Mouse (Mus musculus) frontal cortex, postnatal 36 days (tissue): Measurements from ENCODE around the gene Fam205a4.
"Not testable (repeated sequence)": the region's sequence is repeated elsewhere in the genome, so short reads cannot be mapped to it uniquely, and the experiment has no call there.

Experiments
- DNase-seq, 2 experiments: peaks; one replicate each; pipeline ENCODE4 v3.0.0; 2022; ENCODE audit warnings: low spot score in 2 of 2

Fam205a4 gene

DNA sequence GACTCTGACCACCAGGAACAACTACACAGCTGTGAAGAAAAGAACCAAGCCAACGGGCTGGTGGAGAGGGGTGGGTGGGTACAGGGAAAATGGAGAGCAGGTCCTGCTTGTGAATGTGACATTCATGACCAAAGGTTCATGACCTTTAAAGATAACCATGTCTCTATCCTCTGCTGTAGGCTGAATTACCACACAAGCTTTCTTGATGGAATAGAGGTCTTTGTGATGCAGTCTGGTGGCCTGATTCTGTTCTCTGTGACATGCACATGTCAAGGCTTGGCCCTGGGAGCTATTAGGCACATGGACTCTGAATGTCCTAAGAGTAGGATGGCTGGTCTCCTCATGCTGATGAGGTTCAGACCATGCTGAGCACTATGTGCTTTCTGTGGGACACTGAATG lies at the start of gene Fam205a4:
Fam205a4 (plus strand) TSS at position 301 of the 400 bp plus-strand sequence.
- DNase-seq: not testable (repeated sequence)

DNA sequence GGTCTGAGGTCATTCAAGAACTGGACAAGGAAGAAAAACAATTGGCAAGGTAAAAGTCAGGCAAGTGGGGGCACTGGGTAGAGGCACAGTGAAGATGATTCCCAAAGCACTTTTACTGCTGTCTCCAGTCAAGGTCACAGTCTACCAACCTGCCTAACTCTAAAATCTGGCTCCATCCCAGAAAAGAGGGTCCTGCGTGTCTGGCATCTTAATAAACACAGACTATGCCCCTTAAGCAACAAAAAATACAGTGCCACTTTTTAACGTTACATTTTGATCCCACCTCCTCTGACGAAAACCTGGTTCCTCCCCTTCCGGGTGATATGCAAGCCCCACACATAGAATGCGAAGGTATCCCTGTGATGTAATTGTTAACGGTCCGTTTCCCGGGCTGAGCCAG lies 24.6 kb upstream of the Fam205a4 start, which contains the start of gene Gm20878:
Gm20878 (plus strand) TSS at position 301 of the 400 bp plus-strand sequence.
- not testable (repeated sequence) for DNase-seq
